Mouse (Mus musculus) 3134 (cell line): ENCODE measurements around the gene Gpc1.

Experiments used
- DNase-seq: peaks from one replicate; pipeline ENCODE4 v3.0.0-alpha.2; 2011; ENCODE audit warnings: low spot score; ENCODE audit not compliant: insufficient read length; ENCODE audit errors: extremely low read depth

Gene Gpc1

DNA sequence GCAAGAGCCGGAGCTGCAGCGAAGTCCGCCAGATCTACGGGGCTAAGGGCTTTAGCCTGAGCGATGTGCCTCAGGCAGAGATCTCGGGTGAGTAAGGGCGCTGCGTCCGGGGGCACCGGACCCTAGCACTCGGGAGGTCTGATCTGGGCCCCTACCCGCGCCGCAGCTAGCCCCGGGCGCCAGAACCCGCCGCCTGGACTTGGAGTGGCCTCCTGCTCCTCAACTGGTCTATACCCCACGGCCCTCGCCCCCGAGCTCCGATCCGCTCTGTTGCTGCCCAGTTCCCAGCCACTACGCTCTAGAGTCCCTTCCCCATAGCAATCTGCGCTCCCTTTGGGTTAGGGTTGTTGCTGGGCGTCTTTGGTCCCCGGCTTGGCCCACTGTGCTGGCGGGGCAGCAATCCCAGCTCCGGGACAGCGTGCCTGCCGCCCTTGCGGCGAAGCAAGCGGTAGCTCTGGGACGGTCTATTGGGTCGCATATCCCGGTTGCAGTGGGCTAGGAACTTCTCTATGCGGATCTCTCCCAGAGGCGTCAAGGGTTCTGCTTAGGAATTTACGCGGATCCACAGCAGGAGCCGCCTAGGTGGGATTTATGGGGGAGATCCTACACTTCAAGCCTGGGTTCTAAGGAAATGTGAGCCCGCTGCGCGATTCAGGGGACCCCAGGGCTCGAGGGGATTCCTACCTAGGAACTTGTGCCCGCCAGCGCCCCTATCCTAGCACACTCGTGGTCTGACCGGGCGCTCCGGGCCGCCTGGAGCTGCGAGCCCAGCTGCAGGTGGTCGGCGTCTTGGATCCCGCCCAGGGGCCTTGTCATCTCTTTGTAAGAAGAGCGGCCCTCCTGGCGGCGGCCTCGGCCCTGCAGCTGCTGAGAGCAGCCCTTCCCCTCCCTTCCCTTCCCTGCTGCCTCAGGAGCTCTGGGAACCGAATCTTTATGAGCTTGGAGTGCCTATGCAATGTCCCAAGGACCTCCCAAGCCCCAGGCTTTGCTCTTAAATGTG is 866 bp downstream of the Gpc1 start:
- peak; percentile 85 for DNase-seq

DNA sequence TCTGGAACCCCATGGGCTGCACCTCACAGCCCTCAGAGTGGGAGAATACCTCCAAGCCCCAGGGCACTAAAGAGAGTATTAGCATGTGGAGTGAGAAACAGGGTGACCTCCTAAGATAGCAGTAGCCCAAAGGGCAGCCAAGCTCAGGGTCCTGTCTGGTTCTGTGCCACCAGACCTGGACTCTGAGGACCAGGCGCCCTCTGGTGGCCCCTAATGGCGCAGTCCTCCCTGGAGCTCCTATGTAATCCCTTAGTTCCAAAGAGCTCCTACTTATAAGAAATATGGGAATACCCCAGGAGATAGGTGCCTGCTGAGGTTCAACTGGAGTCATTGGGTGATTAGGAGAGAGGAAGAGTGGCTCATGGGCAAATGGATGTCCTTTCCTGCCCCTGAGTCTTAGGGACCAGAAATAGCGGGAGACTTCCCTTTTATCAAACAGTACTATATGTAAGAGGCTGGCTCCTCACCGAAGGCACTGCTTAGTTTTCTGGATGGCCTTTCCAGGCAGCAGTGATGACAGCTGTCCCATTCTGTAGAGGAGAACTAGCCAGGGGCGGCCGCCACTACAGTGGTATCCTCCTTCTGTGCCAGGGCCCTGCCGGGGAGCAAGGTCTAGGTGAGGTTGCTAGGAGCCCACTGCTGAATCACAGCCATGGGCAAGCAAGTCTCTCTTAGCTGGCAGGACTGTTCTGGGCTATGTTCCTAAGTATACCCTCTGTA is 2.7 kb downstream of the Gpc1 start:
- peak; percentile 72 for DNase-seq

DNA sequence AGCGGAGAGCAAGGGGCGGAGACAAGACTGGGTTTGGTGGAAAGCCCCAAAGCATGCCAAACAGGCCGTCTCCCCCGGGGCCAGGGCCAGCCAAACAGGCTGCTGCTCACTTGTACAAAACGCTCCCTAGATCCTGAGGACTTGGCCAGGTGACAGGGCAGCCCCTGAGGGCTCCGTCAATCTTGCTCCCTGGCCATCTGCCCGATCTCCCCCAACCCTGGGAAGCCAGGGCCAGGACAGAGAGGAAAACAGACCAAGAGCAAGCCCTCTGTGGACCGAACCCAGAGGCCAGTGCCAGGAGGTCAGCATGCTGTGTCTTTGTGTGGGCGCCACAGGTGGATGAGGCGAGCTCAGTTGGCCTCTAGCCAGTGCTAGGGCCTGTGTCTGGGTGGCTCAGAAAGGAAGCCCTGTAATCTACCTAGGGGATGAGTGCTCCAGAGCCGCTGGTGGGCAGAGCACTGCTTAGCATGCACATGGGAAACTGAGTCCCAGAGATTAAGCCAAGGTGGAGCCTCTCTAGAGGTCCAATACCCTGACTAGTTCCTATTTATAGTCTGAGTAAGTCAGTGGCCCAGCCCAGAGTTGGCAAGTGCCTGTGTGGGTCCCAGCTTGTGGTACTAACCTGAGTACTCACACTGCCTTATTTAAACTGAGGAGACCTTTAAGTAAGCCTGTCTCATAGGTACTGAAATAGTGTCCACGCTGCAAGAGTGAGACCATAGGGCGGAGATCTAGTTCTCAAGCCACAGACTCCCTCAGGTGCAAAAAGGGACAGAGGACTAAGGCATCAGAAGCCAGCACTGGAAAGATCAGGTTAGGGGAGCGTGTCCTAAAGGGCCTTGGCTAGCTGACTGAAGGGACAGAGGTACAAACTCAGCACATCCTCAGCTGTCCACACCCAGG is 6.7 kb downstream of the Gpc1 start:
- no peak for DNase-seq

DNA sequence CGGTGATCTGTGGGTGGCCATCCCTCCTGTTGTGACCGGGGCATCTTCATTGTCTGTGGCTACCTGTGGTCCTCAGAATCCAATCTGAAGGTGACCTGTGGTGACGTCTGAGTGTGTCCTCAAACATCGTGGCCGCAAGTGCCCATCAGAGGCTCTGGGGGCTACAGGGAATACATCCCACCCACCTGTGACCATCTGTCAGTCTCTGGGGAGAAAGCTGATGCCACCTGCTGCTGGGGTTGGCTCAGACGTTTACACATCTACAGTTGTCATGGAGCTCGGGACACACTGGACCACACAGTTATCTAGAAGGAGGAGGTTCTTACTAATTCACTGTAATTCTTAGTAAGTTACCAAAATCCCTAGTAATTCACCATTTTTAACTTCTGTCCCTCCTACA is 7.8 kb downstream of the Gpc1 start:
- DNase-seq, result no peak

DNA sequence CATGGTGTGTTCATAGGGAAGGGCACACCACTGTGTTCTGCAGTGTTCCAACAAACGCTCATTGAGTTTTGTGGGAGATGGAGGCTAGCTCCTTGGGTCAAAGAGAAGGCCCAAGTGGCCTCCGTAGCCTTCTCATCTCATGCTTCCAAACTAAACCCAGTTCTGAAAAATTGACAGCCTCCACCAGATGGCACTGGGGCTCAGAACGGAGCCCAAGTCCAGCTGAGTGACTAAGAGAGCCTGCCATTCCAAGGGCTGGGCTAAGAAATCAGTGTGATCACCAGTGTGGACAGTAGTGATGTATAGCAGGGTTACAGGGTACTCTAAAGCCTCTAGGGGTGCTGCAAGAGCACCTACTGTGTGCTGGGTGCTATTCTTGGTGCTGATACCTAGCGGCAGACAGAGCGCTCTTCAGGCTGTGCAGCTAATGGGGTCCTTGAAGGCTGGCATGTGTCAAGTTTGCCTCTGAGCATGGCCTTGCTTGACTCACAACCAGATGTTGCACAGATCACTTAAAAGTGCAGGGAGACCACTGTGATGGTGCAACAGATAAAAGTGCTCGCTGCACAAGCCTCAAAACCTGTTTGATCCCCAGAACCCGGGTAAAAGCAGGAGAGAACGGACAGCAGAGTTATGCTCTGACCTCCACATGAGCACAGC is 8.9 kb downstream of the Gpc1 start:
- DNase-seq, result no peak

DNA sequence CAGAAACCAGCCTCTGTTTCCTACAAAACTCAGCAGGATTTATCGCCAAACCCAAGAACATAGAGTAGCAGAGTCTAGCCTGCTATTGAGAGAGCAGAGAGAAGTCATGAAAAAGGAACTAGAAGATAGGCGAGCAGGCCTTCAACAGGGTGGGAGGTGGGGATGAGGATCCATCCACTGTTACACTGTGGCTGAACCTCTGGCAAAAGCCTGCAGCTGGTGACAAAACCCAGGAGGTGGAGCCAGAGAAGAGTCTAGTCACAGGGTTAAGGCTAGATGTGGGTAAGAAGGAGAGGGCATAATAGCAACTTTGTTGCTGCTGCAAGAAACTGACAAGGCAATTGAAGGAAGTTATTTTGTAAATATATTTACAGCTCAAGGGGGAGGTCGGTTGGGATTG is 10.0 kb downstream of the Gpc1 start:
- no peak for DNase-seq

DNA sequence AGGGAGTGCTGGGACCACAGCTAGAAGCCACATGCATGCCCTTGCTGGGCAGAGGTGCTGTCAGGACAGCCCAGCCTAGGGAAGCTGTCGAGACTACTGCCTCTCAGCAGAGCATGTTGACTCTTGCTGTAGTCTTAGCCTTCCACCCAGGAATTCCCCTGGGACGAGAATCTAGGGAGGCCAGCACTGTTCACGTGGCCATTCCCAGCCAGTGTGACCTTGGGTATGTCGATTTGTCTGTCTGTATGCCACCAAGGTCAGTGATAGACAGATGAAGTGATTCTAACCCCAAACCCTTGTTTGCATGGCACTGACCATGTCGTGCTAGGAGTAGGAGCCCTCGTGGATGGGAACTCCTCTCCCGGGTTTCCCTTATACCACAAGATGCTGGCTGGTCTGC is 14.4 kb downstream of the Gpc1 start:
- DNase-seq, result no peak

DNA sequence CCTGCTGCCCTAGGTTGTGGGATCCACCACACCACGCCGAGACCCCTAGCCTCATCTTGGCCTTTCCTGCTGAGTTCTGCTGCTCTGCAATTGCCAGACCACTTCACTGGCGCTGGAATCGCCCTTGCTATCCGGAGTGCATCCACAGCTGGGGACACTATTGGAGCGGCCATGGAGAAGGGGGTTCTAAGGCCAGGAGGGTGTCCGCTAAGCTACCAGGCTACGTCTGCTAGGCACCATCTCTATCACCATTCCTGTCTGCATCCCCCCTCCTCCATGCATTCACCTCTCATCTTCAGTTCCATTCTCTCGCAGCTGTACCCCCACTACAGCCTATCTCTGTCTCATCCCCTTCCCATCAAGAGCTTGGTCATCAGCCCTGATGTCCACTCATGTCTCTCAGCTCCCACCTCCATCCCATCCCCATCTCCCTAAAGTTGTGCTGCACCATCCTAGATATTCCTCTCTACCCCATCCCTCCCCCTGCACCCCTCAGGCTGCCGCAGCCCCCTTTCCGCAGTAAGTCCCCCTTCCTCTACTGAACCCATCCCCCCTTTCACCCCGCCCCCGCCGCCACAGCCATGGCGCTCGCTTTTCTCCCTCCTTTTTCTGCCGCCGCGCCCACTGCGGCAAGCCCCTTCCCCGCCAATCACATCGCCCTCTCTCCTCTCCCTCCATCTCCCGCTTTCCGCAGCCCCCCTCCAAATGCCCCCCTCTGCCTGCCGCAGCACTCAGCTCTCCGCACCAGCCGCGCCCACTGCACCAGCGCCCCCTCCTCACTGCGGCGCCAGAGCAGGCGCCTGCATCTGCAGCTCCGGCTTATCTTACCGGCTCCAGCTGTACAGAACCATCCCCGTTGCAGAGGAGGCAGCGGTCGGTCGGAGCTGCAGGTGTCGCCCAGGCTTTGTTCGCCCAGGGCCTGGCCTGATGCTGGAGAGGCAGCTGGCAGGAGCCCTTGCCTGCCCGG is 16.7 kb downstream of the Gpc1 start:
- DNase-seq, result no peak

DNA sequence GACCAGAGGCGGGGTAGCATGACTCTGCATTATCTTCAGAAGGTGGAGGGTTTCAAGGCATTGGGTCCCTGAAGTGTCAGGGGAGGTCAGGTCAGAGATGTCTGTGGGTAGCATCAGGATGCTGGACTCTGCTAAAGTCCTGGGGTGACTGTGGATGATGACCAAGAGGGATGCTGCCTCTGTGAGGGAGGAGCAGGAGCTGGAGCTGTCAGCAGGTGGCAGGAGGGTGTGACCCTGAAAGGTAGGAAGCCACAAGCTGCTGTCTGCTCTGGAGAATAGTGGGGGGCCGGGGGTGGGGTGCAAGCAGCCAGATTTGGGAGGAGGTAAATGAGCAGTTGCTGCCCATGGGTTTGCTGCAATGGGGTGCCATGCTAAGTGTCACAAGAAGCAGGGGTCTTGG is 18.0 kb downstream of the Gpc1 start:
- no peak for DNase-seq

DNA sequence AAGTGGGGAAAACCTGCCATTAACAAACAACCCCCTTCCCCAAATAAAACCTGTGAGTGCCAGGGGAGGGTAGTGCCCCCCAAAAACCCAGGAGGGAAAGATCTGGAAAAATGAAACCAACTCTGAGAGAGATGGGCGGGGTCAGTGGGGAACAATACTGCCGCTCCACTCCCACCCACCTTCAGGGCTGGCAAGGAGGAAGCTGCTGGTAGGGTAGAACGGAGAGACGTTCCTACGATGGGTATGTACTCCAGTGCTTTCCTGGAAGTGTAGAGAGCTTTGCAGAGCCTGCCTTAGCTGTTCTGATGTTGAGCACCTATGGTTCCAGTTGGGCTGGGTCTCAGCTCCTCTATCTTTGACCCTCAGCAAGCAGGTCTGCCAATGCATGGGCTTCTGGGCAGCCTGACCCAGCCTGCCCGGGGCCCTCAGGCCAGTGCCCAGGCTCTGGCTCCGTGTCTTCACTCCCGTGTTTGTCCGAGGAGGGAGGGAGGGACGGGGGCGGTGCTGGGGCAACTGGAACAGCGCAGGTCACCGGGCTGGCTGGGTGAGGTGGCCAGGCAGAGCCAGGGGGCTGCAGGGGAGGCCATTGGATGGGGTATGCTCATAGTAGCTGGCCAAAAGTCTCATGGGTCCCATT is 18.6 kb downstream of the Gpc1 start:
- DNase-seq, result no peak

DNA sequence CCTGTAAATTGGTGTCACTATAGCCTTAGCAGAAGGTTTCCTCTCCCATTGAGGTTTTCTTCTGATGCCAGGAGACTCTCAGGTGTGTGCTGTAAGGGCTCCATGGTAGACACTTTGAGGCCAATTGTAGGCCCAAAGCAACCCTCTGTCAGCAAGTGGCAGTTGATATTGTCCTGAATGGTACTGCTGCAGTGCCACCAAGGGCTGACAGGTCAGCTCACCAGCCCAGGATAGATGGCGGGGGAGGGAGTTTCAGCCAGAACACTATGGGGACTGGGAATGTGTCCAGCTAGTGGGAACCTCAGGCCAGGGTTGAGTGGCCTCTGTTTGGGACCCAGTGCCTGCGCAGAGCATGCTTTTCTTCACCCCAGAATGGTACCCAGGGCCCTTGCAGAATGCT is 21.0 kb downstream of the Gpc1 start:
- DNase-seq, result no peak

DNA sequence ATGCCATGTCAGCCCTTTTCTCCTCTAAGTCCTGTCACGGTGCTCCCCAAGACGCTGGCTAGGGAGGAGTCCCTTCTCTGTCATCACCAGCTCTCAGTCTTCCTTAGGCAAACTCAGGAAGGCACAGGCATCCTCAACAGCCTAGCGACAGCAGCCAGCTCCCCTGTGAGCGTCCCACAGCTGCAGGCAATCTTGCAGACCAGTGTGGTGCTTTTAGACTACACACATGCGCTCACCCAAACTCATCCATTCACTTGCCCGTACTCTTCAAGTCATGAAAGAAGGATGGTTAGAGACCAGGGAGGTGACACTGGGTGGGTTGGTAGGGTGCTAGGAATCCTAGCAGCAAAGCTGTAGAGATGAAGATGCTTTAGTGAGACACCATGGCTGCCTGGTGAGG is 30.1 kb downstream of the Gpc1 start:
- DNase-seq, result no peak

DNA sequence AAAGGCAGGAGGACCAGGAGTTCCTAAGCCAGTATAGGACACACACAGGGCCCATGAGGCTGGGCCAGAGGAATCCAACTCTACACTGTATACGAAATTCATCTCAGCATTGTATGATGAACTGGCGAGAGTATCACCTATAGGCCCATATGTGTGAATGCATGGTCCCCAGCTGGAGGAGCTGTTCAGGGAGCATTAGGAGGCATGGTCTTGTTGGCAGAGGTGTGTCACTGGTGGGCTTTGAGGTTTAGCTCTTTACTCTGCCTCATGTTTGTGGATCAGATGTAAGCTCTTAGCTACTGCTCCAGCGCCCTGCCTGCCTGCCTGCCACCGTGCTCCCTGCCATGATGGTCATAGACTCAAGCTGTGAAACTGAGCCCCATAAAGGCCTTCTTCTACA is 31.8 kb downstream of the Gpc1 start:
- DNase-seq, result no peak

DNA sequence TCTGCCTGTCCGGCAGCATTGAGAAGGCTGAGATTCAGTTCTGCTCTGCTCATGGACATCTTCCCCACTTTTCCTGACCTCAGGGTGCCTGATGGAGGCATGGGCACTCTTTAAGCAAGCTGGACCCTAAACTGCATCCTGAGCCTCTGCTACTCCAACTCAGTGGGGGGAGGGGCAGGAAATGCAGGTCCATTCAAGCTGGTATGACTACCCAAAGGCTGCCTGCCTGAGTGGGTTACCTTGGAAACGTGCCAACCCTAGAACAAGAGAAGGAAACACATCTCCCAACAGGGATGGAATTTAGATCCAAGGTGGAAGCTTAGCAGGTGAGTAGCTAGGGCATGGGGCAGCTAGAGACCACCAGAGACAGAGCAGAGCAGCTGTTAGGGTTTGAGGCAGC is 34.7 kb downstream of the Gpc1 start:
- no peak for DNase-seq

DNA sequence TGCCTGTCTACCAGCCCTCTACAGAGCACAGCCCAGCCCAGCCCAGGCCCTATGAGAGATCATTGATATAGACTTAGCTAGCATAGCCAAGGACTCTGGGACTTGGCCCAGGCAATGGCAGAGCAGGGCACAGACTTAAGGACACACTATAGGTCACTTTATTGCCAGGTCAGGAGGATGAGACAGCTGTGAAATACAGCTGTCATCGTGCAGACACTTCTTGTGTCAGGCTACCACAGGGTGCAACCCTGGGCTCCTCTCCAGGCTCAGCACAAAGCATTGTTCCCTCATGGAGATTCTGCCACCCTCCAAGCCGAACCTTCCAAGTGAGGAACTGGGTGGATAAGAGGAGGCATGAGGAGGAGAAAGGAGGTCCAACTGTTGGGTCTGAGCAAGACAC is 38.5 kb downstream of the Gpc1 start:
- DNase-seq, result no peak

DNA sequence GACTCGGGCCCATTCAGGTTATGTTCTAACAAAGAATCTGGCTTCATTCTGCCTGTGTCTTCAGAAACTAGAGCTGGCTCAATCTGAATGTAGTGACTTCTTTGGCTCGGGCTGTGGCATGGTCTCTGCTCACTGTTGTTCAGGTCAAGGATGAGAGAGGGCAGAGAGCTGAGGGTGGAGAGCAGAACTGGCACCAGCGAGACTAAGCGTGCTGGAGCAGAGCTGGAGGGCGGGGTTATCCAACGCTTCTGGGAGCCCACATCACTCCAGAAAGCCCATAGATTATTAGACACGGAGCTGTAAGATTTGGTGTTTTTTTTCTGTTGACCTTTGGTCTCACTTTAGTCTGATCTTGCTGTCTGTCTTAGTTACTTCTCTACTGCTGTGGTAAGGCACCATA is 41.2 kb downstream of the Gpc1 start:
- DNase-seq, result no peak

DNA sequence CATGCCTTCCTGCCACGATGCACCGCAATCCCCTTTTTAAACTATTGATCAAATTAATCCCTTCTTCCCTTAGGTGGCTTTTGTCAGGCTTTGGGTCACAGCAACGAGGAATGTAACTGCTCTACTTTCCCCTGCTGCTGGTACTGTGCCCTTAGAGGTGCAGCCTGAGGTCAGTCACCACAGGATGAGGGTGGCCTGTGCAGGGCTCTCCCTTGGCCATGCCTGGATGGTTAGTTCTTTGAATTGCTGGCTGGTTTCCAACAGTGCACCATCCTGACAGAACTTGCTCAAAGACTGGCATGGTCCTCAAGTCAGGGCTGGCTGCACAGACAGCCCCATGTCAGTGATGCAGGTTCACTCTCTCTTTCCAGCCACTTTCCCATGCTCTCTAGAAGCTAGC is 42.6 kb downstream of the Gpc1 start:
- no peak for DNase-seq

DNA sequence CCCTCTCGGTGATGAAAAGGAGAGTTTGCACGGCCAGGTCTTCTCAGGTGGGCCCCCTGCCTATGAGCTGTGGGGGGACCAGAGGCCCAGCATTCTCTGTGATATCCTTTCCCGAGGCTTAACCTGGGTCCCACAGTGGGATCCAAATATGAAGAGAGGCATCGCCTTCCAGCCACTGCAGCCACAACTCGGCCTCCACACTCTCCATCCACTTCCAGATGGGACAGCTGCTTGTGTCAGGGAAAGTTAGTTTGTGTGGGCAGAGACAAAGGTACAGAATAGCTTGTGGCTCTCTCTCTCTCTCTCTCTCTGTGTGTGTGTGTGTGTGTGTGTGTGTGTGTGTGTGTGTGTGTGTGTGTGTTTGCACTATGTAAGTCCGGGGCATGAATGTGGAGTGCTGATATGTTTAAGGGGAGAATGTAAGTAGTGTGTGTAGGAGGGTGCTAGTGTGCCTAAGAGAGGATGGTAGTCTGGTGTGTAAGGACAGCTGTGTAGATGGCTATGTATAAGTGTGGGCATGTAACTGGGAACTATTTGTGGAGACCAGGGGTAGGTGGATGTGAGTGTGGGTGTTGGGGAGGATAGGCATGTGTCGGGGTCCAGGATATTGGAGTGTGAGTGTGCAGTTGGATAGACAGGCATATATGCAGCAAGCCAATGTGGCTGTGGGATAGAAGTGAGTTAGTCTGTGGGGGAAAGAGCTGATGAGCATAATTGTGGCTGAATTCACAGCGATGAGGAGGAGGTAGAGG is 44.1 kb downstream of the Gpc1 start:
- no peak for DNase-seq
